Mouse (Mus musculus) midbrain, postnatal 0 days (tissue): ENCODE results near the gene Ddx5. TPM values are rescaled to one million over a fixed set of nuclear protein-coding genes. Genes with fewer than 3 reads are reported as not detected.

Source experiments
- ATAC-seq: fragments of 200-750 bp; cut with Nextera tagmentation; 2 replicates; pipeline ENCODE4 v1.8.0; 2017; ENCODE audit warnings: moderate number of reproducible peaks, mild to moderate bottlenecking, moderate TSS enrichment, moderate library complexity; ENCODE audit not compliant: low FRiP score
- DNase-seq: peaks from one replicate; pipeline ENCODE4 v3.0.0-alpha.2; 2015; ENCODE audit warnings: low spot score
- H3K27ac ChIP-seq: fragments of 300-500 bp; sonication (generic); 2 replicates; pipeline ENCODE4 v1.5.1; 2014; ENCODE audit warnings: low read depth, mild to moderate bottlenecking, low read length, mixed read lengths
- H3K27me3 ChIP-seq: fragments of 300-500 bp; sonication (generic); 2 replicates; pipeline ENCODE4 v1.6.1; 2014; ENCODE audit warnings: low read length, control low read depth, mixed read lengths; ENCODE audit not compliant: insufficient read depth
- H3K36me3 ChIP-seq: fragments of 300-500 bp; sonication (generic); 2 replicates; pipeline ENCODE4 v1.6.1; 2014; ENCODE audit warnings: low read length, control low read depth, mixed read lengths; ENCODE audit not compliant: insufficient read depth
- H3K4me1 ChIP-seq: fragments of 300-500 bp; sonication (generic); 2 replicates; pipeline ENCODE4 v1.6.1; 2014; ENCODE audit warnings: mild to moderate bottlenecking, control low read depth, antibody characterized with exemption, low read length, mixed read lengths; ENCODE audit not compliant: insufficient read depth
- H3K4me2 ChIP-seq: fragments of 300-500 bp; sonication (generic); 2 replicates; pipeline ENCODE4 v1.6.1; 2014; ENCODE audit warnings: low read depth, mild to moderate bottlenecking, low read length, mixed read lengths; ENCODE audit not compliant: poor library complexity, severe bottlenecking
- H3K4me3 ChIP-seq: fragments of 300-500 bp; sonication (generic); 2 replicates; pipeline ENCODE4 v1.5.1; 2014; ENCODE audit warnings: low read depth, mild to moderate bottlenecking, low read length, moderate library complexity
- H3K9ac ChIP-seq: fragments of 300-500 bp; sonication (generic); replicated peaks from 2 replicates; pipeline ENCODE4 v1.6.1; 2014; ENCODE audit warnings: mild to moderate bottlenecking, low read length, moderate library complexity, mixed read lengths; ENCODE audit not compliant: poor library complexity, severe bottlenecking
- H3K9me3 ChIP-seq: fragments of 300-500 bp; sonication (generic); 2 replicates; pipeline ENCODE4 v1.6.1; 2016; ENCODE audit warnings: low read length, control low read depth
- CTCF ChIP-seq: IDR thresholded peaks from 2 replicates; pipeline ENCODE4 v1.5.1; 2016; ENCODE audit warnings: antibody characterized with exemption, mild to moderate bottlenecking
- WGBS: fragments of 180-500 bp; shearing (Covaris S2); extraction: QIAGEN DNeasy Blood & Tissue Kit; methylation state at CpG from one replicate; pipeline ENCODE4 v1.1.7; 2014; 5-methylcytosine and 5-hydroxymethylcytosine counted together
- polyA plus RNA-seq: library from polyadenylated mRNA; unstranded; fragments of >200 nt; fragmentation: Nextera tagmentation; extraction: Ambion mirVana; gene quantifications from 2 replicates; pipeline ENCODE4 v1.2.1, GENCODE M21; 2015
- total RNA-seq: library from RNA; depleted of rRNA; stranded (reverse); fragments of >200 nt; gene quantifications from 2 replicates; pipeline ENCODE4 v1.2.3, GENCODE M21; 2014

Gene Ddx5
- total and polyA plus RNA-seq, 2 experiments from 2014 or later: 301 to 408 TPM

- ATAC-seq (no peak), DNase-seq (no peak)
- Histone ChIP-seq H3K36me3 (peaks cover 31% of the 10 kb centered on the region), H3K4me3 (no peak overlapping the region), H3K27ac (no peak overlapping the region), H3K27me3 (no peaks in the 10 kb centered on the region), H3K9ac (no peak overlapping the region), H3K9me3 (no peaks in the 10 kb centered on the region), H3K4me1 (no peaks in the 10 kb centered on the region), H3K4me2 (no peak overlapping the region)
- WGBS: 88% methylated on average over 6 of the region's 6 CpGs
- no peak for TF ChIP-seq CTCF
These were observed 32.4 kb upstream of the Ddx5 start for GRCm38 (mm10) chr11:106821397-106821796.

GRCm38 (mm10) chr11:106820972-106821371, 32.0 kb upstream of the Ddx5 start:
- H3K9me3 ChIP-seq: no peaks in the 10 kb centered on the region
- H3K9ac ChIP-seq: no peak overlapping the region
- ATAC-seq: no peak
- H3K36me3 ChIP-seq: peaks cover 36% of the 10 kb centered on the region
- H3K27ac ChIP-seq: no peak overlapping the region
- no peaks in the 10 kb centered on the region for H3K27me3 ChIP-seq
- no peak for DNase-seq
- WGBS: 64% methylated on average over 4 of the region's 4 CpGs
- H3K4me2 ChIP-seq: no peak overlapping the region
- H3K4me3 ChIP-seq: no peak overlapping the region
- no peaks in the 10 kb centered on the region for H3K4me1 ChIP-seq
- TF ChIP-seq CTCF: no peak

GRCm38 (mm10) chr11:106820252-106820651, 31.3 kb upstream of the Ddx5 start:
- DNase-seq (peak; percentile 40), ATAC-seq (no peak)
- no peak overlapping the region for H3K4me3 ChIP-seq
- no peak for TF ChIP-seq CTCF
- no peak overlapping the region for H3K4me2 ChIP-seq
- no peaks in the 10 kb centered on the region for H3K4me1 ChIP-seq
- no peaks in the 10 kb centered on the region for H3K9me3 ChIP-seq
- H3K9ac ChIP-seq: no peak overlapping the region
- H3K27me3 ChIP-seq: no peaks in the 10 kb centered on the region
- H3K36me3 ChIP-seq: peaks cover 36% of the 10 kb centered on the region
- WGBS: 82% methylated on average over 6 of the region's 6 CpGs
- no peak overlapping the region for H3K27ac ChIP-seq

GRCm38 (mm10) chr11:106819595-106819994, 30.6 kb upstream of the Ddx5 start:
- DNase-seq: no peak
- Histone ChIP-seq H3K9me3 (no peaks in the 10 kb centered on the region), H3K4me1 (no peaks in the 10 kb centered on the region), H3K36me3 (peaks cover 40% of the 10 kb centered on the region), H3K4me3 (no peak overlapping the region), H3K4me2 (no peak overlapping the region), H3K9ac (no peak overlapping the region), H3K27ac (0 out of 2 replicates have a peak overlapping the region, but pooled peaks have one; percentile 2), H3K27me3 (no peaks in the 10 kb centered on the region)
- ATAC-seq: no peak
- TF ChIP-seq CTCF: no peak
- WGBS: 91% methylated on average over 9 of the region's 9 CpGs

DNA sequence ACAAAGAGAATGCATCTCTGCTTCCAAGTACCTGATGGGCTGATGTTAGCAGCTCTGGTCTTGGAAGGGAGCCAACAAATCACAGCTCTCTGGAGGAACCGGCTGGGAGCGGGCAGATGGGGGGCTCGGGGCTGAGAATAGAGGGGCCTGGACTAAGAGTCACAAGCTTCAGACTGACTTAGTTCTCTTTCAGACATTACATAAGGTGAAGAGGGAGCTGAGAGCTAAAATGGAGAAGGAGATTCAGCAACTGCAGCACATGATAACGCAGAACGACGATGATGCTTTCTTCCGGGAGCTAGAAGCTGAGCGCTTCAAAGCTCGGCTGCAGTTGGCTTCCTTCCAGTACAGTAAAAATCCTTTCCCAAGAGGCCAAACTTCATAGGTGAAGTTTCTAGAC, 29.4 kb upstream of the Ddx5 start:
- no peak overlapping the region for H3K4me2 ChIP-seq
- H3K9ac ChIP-seq: no peak overlapping the region
- H3K27ac ChIP-seq: peak overlapping the region; percentile 49
- ATAC-seq (no peak), DNase-seq (peak; percentile 71)
- no peak overlapping the region for H3K4me3 ChIP-seq
- no peaks in the 10 kb centered on the region for H3K4me1 ChIP-seq
- no peaks in the 10 kb centered on the region for H3K27me3 ChIP-seq
- no peaks in the 10 kb centered on the region for H3K9me3 ChIP-seq
- TF ChIP-seq CTCF: no peak
- WGBS: 41% methylated on average over 9 of the region's 9 CpGs
- peaks cover 37% of the 10 kb centered on the region for H3K36me3 ChIP-seq

DNA sequence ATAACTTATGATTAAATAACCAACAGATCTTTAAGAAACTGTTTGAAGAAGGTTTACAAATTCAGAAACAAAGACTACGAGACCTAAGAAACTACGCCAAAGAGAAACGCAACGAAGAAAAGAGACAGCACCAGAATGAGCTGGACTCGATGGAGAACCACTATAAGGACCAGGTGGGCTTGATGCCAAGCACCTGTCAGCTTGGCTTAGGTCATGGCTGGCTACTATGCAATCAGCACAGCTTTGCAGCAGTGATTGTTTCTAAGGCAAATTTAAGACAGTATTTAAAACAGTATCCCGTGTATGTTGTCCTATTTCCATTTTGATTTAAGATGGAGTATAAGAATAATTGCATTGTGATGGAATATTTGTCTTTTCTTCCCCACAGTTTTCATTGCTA, 28.8 kb upstream of the Ddx5 start:
- WGBS: 72% methylated on average over 6 of the region's 6 CpGs
- peak; percentile 51 for DNase-seq

More for the DNA sequence above, 28.8 kb upstream of the Ddx5 start:
- H3K9me3 ChIP-seq: no peaks in the 10 kb centered on the region
- no peak overlapping the region for H3K4me2 ChIP-seq
- H3K4me3 ChIP-seq: no peak overlapping the region
- no peak overlapping the region for H3K9ac ChIP-seq
- H3K36me3 ChIP-seq: peaks cover 37% of the 10 kb centered on the region
- H3K27ac ChIP-seq: peak overlapping the region; percentile 49
- H3K27me3 ChIP-seq: no peaks in the 10 kb centered on the region
- no peak for ATAC-seq
- no peak for TF ChIP-seq CTCF
- H3K4me1 ChIP-seq: no peaks in the 10 kb centered on the region
